Mouse (Mus musculus): ENCODE results near the gene Hip1. TPM values are rescaled to one million over a fixed set of nuclear protein-coding genes. Genes with fewer than 3 reads are reported as not detected.

Gene Hip1
- total RNA-seq (2021), result 10 to 100 TPM; 19.7 to 24.4 TPM
- long read RNA-seq, experiment 1, full-length matches to known transcripts, result 1 of 14 reads
- long read RNA-seq, experiment 1, partial matches to known transcripts, result 2 of 14 reads
- long read RNA-seq, experiment 1, other reads (novel, unspliced or antisense), result 11 of 14 reads
- long read RNA-seq, experiment 2, partial matches to known transcripts, result 3 of 11 reads
- long read RNA-seq, experiment 2, other reads (novel, unspliced or antisense), result 8 of 11 reads

DNA sequence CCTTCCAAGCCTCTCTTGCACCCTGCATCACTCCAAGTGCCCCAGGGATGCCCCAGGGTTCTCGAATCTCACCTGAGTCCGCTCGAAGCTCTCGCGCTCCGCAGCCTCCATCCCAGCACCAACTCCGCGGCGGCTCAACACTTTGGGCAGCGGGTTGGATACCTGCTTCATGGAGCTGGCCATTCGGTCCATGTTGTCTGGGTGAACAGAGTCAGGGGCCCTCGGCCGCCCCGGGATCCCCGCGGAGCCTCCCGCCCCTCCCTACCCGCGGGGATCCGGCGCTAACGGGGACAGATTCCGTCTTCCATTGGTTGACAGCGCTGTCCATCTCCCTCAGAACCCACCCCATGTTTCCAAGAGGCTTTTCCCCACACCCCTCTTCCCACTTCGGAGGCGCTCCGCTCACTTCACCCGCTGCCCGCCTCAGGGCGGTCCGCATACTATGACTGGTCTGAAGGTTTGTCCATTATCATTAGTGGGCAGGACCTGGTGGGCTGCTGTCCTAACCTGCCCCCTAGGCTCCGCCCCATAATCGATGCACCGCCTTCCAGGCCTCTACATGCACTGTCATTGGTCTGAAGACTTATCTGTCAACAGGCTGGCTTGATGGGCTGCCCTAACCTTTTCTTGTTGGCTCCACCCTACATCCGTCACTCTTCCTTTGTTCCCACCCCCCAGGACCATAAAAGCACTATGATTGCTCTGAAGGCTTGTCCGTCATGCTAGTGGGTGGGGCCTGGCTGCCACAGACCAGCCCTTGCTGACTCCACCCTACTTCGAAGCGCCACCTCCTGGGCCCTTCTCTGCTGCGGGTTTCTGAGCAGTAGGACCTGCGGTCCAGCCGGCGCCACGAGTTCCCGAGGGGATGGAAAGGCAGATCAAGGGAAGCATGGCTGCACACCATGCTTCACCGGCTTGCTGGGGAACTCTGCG lies at the start of gene Hip1:
Gene Hip1, minus strand, starts transcription at position 256 of the 933 bp plus-strand sequence.
- DNase-seq (ENCODE audit: low spot score in 2 of 2), result peak; percentile 95 to 96

- no peak for DNase-seq (ENCODE audit: low spot score in 2 of 2)
These were observed 45.3 kb upstream of the Hip1 start for GRCm38 (mm10) chr5:135589996-135590784.

- no peak for DNase-seq (ENCODE audit: low spot score in 2 of 2)
These were observed 42.8 kb upstream of the Hip1 start for GRCm38 (mm10) chr5:135587764-135588163.

GRCm38 (mm10) chr5:135585691-135586090 lies 40.8 kb upstream of the Hip1 start:
- DNase-seq (ENCODE audit: low spot score in 2 of 2), result no peak

- DNase-seq (ENCODE audit: low spot score in 2 of 2), result no peak
These were observed 37.4 kb upstream of the Hip1 start for GRCm38 (mm10) chr5:135582330-135582729.

DNA sequence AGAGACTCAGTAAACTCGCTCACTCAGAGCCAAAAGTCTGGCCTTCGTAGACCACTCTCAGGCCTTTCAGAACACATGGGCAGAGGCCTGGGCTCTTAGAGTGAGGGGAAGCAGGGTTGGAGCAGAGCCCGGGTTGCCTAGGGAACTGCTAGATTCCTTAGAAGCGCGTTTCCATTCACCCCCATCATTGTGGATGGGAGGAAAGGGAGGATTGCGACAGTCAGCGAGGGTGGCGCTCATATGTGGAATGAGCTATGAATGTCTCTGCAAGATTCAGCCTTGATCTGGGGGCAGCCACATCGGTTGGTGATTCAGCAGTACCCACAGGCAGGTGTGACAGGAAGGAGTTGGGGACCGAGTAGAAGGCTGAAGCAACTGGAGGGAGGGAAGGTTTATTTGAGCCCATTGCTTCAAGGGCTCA lies 34.4 kb upstream of the Hip1 start:
- no peak for DNase-seq (ENCODE audit: low spot score in 2 of 2)

DNA sequence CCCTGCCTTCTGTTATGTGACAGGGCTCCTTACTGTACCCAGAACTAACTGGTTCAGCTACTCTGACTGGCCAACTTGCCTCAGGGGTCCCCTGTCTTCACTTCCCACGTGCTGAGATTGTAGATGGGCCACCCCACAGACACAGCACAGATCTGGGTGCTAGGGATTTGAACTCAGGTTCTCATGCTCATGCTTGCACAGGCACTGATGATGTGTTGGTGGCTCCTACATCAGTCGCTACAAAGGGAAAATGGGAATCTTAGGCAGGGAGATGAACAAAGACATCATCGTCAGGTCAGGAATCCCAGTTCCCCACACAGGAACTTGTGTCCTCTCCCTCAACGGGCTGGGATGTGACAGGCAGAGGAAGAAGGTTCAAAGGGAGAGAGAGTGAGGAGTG lies 31.1 kb upstream of the Hip1 start:
- peak in 1 of 2 experiments; percentile 8 for DNase-seq (ENCODE audit: low spot score in 2 of 2)

DNA sequence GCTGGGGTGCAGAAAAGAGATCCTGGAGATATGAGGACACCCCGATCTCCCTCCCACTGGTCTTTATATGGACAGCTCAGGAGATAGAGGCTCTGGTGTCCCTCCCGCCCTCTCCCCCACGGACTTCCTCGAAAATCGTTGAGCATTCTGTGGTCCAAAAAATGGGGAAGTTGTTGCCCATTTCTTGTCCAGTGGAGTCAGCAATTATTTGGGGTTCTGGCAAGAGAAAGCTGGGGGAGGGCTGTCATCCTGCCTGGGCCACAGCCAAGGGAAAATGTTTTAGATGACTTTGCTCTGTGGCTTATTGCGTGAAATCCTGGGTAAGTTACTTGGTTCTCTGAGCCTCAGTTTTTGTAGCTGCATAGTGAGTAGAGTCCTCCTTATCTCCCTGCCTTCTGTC lies 28.1 kb upstream of the Hip1 start, which contains the start of gene Ccl24:
Gene Ccl24, minus strand, starts transcription at position 44 of the 400 bp plus-strand sequence.
- no peak for DNase-seq (ENCODE audit: low spot score in 2 of 2)

GRCm38 (mm10) chr5:135568698-135569097 lies 23.8 kb upstream of the Hip1 start:
- no peak for DNase-seq (ENCODE audit: low spot score in 2 of 2)

GRCm38 (mm10) chr5:135567556-135568265 lies 22.8 kb upstream of the Hip1 start:
- no peak for DNase-seq (ENCODE audit: low spot score in 2 of 2)

DNA sequence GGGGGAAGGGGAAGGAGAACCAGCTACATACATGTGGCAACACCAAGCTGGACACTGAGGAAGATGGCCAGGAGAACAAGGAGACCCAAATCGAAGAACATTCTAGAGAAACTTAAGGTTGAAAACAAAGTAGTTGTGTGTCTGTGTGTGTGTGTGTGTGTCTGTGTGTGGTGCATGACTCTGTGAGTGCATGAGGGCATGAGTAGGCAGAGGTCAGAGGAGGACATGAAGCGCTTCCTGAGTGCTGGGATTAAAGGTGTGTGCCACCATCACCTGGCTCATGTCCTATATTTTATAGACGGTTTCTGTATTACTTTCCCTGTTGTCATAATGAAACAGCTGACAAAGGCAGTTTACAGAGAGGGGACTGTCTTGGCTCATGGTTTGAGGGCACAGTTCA lies 18.5 kb upstream of the Hip1 start, which contains the start of gene Ccl26:
Gene Ccl26, minus strand, starts transcription at position 101 of the 400 bp plus-strand sequence.
- DNase-seq (ENCODE audit: low spot score in 2 of 2), result no peak

- DNase-seq (ENCODE audit: low spot score in 2 of 2), result no peak
These were observed 12.8 kb upstream of the Hip1 start for GRCm38 (mm10) chr5:135557671-135558070.

GRCm38 (mm10) chr5:135557051-135557450 lies 12.1 kb upstream of the Hip1 start:
- DNase-seq (ENCODE audit: low spot score in 2 of 2), result no peak

GRCm38 (mm10) chr5:135556259-135556658 lies 11.3 kb upstream of the Hip1 start:
- no peak for DNase-seq (ENCODE audit: low spot score in 2 of 2)

GRCm38 (mm10) chr5:135551591-135551990 lies 6.7 kb upstream of the Hip1 start:
- no peak for DNase-seq (ENCODE audit: low spot score in 2 of 2)

DNA sequence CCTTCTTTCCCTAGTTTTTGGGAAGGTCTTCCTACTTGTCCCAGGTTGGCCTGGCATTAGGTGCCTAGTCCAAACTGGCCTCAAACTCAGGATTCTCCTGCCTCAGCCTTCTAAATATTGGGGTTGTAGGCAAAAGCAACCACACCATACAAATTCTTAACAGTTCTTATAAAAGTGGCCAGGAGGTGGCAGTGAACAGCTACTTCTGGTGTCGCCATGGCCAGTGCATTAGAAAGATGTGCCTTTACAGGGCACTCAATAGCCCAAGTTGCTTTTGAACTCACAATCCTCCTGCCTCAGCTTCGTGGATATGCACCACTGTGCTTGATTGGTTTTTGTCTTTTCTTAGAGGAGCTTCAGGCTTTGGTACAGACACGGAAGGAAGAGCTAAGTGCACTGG lies 6.0 kb upstream of the Hip1 start:
- DNase-seq (ENCODE audit: low spot score in 2 of 2), result no peak

DNA sequence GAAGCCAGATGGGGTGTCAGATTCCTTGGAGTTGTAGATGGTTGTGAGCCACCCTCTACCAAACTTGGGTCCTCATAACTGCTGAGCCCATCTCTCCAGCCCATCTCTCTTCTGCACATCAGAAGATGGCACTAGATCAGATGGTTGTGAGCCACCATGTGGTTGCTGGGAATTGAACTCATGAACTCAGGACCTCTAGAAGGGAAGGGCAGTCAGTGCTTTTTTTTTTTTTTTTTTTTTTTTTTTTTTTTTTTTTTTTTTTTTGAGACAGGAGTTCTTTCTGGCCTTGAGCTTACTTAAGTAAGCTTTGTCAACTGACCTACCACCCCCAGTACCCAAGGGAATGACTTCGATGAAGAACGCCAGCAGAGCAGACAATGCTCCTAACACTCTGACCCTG lies 3.1 kb upstream of the Hip1 start:
- no peak for DNase-seq (ENCODE audit: low spot score in 2 of 2)

- DNase-seq (ENCODE audit: low spot score in 2 of 2), result no peak
These were observed 825 bp downstream of the Hip1 start for GRCm38 (mm10) chr5:135544032-135544558.

DNA sequence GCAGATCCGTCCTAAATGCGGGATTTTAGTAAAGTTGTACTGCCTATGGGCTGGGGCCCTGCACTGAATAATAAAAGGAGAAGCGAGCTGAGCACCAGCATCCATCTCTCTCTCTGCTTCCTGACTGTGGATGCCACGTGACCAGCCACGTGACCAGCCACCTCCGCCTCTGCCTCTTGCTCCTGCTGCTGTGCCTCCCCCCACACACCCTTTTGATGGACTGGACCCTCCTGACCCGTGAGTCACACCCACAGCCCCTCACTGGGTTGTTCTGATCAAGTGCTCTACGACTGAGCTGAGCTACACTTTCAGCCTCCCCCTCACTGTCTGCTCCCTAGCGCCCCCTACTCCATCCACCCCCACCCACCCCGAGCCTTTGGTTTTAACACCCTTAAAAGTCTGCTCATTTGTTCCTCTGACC lies 7.1 kb downstream of the Hip1 start:
- DNase-seq (ENCODE audit: low spot score in 2 of 2), result no peak

DNA sequence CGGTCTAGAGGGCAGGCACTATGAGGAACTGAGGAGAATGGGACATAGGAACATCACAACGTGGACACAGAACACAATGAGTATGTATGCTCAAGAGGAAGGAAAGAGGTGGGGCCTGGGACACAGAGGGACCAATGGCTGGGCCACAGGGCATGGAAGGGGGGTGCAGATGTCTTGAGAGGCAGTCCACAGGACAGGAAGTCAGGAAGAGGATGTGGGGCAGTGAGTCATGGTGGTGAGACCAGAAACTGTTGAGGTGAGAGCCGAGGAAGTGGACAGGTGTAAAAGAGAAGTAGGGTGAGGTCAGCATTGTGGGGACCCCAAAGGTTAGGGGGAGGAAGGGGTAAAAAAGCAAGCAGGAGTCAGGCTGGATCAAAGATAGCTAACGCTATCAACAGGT lies 7.6 kb downstream of the Hip1 start:
- DNase-seq (ENCODE audit: low spot score in 2 of 2), result no peak
